Mouse (Mus musculus): ENCODE results near the gene Ppfia3. TPM values are rescaled to one million over a fixed set of nuclear protein-coding genes. Genes with fewer than 3 reads are reported as not detected.
A peak's percentile ranks its signal among the peaks of the same experiment; 100 is the strongest.

Gene Ppfia3
- polyA plus RNA-seq, 1 experiment from 2014 or later: 9.2 TPM

- peaks cover 16% of the 10 kb centered on the region for H3K4me1 ChIP-seq
- peaks cover 9% of the 10 kb centered on the region for H3K27me3 ChIP-seq
- ATAC-seq (ENCODE audit: insufficient number of reproducible peaks, insufficient read depth, low FRiP score, low TSS enrichment): no peak
- no peaks in the 10 kb centered on the region for H3K9me3 ChIP-seq
- H3K4me3 ChIP-seq: no peak overlapping the region
- H3K4me2 ChIP-seq (replicated peaks): no peak overlapping the region
- H3K27ac ChIP-seq: no peak overlapping the region
- no peak overlapping the region for H3K9ac ChIP-seq
- WGBS: 94% methylated on average over 8 of the region's 8 CpGs
- peaks cover 65% of the 10 kb centered on the region for H3K36me3 ChIP-seq
Observed at GRCm38 (mm10) chr7:45374620-45375019, 7.8 kb upstream of the Ppfia3 start.

GRCm38 (mm10) chr7:45372371-45372770, 5.6 kb upstream of the Ppfia3 start:
- Histone ChIP-seq H3K4me2 (replicated peaks) (no peak overlapping the region), H3K36me3 (peaks cover 43% of the 10 kb centered on the region), H3K9me3 (no peaks in the 10 kb centered on the region), H3K27ac (no peak overlapping the region), H3K9ac (no peak overlapping the region), H3K4me3 (no peak overlapping the region), H3K4me1 (peaks cover 21% of the 10 kb centered on the region), H3K27me3 (peaks cover 28% of the 10 kb centered on the region)
- WGBS: 83% methylated on average over 5 of the region's 5 CpGs
- ATAC-seq (ENCODE audit: insufficient number of reproducible peaks, insufficient read depth, low FRiP score, low TSS enrichment): no peak

- Histone ChIP-seq H3K9me3 (no peaks in the 10 kb centered on the region), H3K27me3 (peaks cover 32% of the 10 kb centered on the region), H3K4me2 (replicated peaks) (peak within 1 kb of the TSS; percentile 96), H3K4me1 (peaks cover 24% of the 10 kb centered on the region), H3K27ac (no peak within 1 kb of the TSS), H3K36me3 (peaks cover 26% of the 10 kb centered on the region), H3K4me3 (peak within 1 kb of the TSS; percentile 43), H3K9ac (peak within 1 kb of the TSS; percentile 54)
- 11% methylated on average over 28 of the region's 28 CpGs for WGBS
- peak; percentile 77 for ATAC-seq (ENCODE audit: insufficient number of reproducible peaks, insufficient read depth, low FRiP score, low TSS enrichment)
Observed at GRCm38 (mm10) chr7:45370475-45371311, 3.9 kb upstream of the Ppfia3 start, which contains the start of gene Lin7b. Lin7b (minus strand) TSS chr7:45370583.

GRCm38 (mm10) chr7:45369836-45370474, 3.1 kb upstream of the Ppfia3 start:
- H3K27me3 ChIP-seq: peaks cover 40% of the 10 kb centered on the region
- H3K4me2 ChIP-seq (replicated peaks): peak overlapping the region; percentile 96
- H3K4me3 ChIP-seq: peak overlapping the region; percentile 43
- no peak; the same call in 1 of the 2 replicates for ATAC-seq (ENCODE audit: insufficient number of reproducible peaks, insufficient read depth, low FRiP score, low TSS enrichment)
- no peaks in the 10 kb centered on the region for H3K9me3 ChIP-seq
- H3K36me3 ChIP-seq: peaks cover 20% of the 10 kb centered on the region
- WGBS: 11% methylated on average over 40 of the region's 52 CpGs
- peaks cover 27% of the 10 kb centered on the region for H3K4me1 ChIP-seq
- H3K9ac ChIP-seq: peak overlapping the region; percentile 54
- no peak overlapping the region for H3K27ac ChIP-seq

GRCm38 (mm10) chr7:45369022-45369745, 2.4 kb upstream of the Ppfia3 start:
- Histone ChIP-seq H3K4me1 (peaks cover 27% of the 10 kb centered on the region), H3K9me3 (no peaks in the 10 kb centered on the region), H3K27me3 (peaks cover 47% of the 10 kb centered on the region), H3K9ac (no peak overlapping the region), H3K4me2 (replicated peaks) (no peak overlapping the region), H3K27ac (no peak overlapping the region), H3K36me3 (peaks cover 16% of the 10 kb centered on the region), H3K4me3 (peak overlapping the region; percentile 43; the same call in 1 of the 2 replicates)
- no peak for ATAC-seq (ENCODE audit: insufficient number of reproducible peaks, insufficient read depth, low FRiP score, low TSS enrichment)
- WGBS: 74% methylated on average over 16 of the region's 16 CpGs

GRCm38 (mm10) chr7:45368178-45368577, 1.4 kb upstream of the Ppfia3 start:
- no peaks in the 10 kb centered on the region for H3K9me3 ChIP-seq
- no peak for ATAC-seq (ENCODE audit: insufficient number of reproducible peaks, insufficient read depth, low FRiP score, low TSS enrichment)
- H3K4me3 ChIP-seq: peak overlapping the region; percentile 56
- H3K27ac ChIP-seq: no peak overlapping the region
- H3K4me1 ChIP-seq: peaks cover 27% of the 10 kb centered on the region
- WGBS: 78% methylated on average over 15 of the region's 15 CpGs
- H3K27me3 ChIP-seq: peaks cover 57% of the 10 kb centered on the region
- no peak overlapping the region for H3K9ac ChIP-seq
- peaks cover 7% of the 10 kb centered on the region; the same call in 1 of the 2 replicates for H3K36me3 ChIP-seq
- peak overlapping the region; percentile 76 for H3K4me2 ChIP-seq (replicated peaks)

- ATAC-seq (ENCODE audit: insufficient number of reproducible peaks, insufficient read depth, low FRiP score, low TSS enrichment): peak; percentile 76
- no peak overlapping the region for H3K27ac ChIP-seq
- no peaks in the 10 kb centered on the region for H3K9me3 ChIP-seq
- peak overlapping the region; percentile 76 for H3K4me2 ChIP-seq (replicated peaks)
- H3K9ac ChIP-seq: peak overlapping the region; percentile 64
- peak overlapping the region; percentile 56 for H3K4me3 ChIP-seq
- H3K4me1 ChIP-seq: peaks cover 27% of the 10 kb centered on the region
- WGBS: 2% methylated on average over 69 of the region's 70 CpGs
- H3K36me3 ChIP-seq: no peaks in the 10 kb centered on the region
- H3K27me3 ChIP-seq: peaks cover 66% of the 10 kb centered on the region
Observed at GRCm38 (mm10) chr7:45367020-45367880, 431 bp upstream of the Ppfia3 start.

- Histone ChIP-seq H3K27me3 (peaks cover 78% of the 10 kb centered on the region), H3K4me3 (peak overlapping the region; percentile 56), H3K4me1 (peaks cover 27% of the 10 kb centered on the region), H3K9me3 (no peaks in the 10 kb centered on the region), H3K36me3 (no peaks in the 10 kb centered on the region), H3K9ac (peak overlapping the region; percentile 64), H3K27ac (no peak overlapping the region), H3K4me2 (replicated peaks) (peak overlapping the region; percentile 76)
- 5% methylated on average over 32 of the region's 35 CpGs for WGBS
- no peak for ATAC-seq (ENCODE audit: insufficient number of reproducible peaks, insufficient read depth, low FRiP score, low TSS enrichment)
Observed at GRCm38 (mm10) chr7:45365742-45366651, 822 bp downstream of the Ppfia3 start.

- Histone ChIP-seq H3K4me2 (replicated peaks) (no peak overlapping the region), H3K27ac (no peak overlapping the region), H3K36me3 (no peaks in the 10 kb centered on the region), H3K9ac (no peak overlapping the region), H3K27me3 (peaks cover 76% of the 10 kb centered on the region), H3K4me1 (peaks cover 14% of the 10 kb centered on the region; the same call in 1 of the 2 replicates), H3K4me3 (no peak overlapping the region), H3K9me3 (no peaks in the 10 kb centered on the region)
- ATAC-seq (ENCODE audit: insufficient number of reproducible peaks, insufficient read depth, low FRiP score, low TSS enrichment): no peak
- WGBS: 94% methylated on average over 2 of the region's 2 CpGs
Observed at GRCm38 (mm10) chr7:45363983-45364382, 2.8 kb downstream of the Ppfia3 start.

GRCm38 (mm10) chr7:45362801-45363200, 4.0 kb downstream of the Ppfia3 start:
- Histone ChIP-seq H3K4me2 (replicated peaks) (no peak overlapping the region), H3K27ac (no peak overlapping the region), H3K4me3 (no peak overlapping the region), H3K9me3 (no peaks in the 10 kb centered on the region), H3K4me1 (peaks cover 11% of the 10 kb centered on the region; the same call in 1 of the 2 replicates), H3K36me3 (no peaks in the 10 kb centered on the region), H3K27me3 (peaks cover 64% of the 10 kb centered on the region), H3K9ac (no peak overlapping the region)
- WGBS: 5% methylated on average over 13 of the region's 13 CpGs
- ATAC-seq (ENCODE audit: insufficient number of reproducible peaks, insufficient read depth, low FRiP score, low TSS enrichment): no peak
